Mouse (Mus musculus): Measurements from ENCODE around the gene Zfp110.
"Not testable (repeated sequence)": the region's sequence is repeated elsewhere in the genome, so short reads cannot be mapped to it uniquely, and the experiment has no call there.

Gene Zfp110

DNA sequence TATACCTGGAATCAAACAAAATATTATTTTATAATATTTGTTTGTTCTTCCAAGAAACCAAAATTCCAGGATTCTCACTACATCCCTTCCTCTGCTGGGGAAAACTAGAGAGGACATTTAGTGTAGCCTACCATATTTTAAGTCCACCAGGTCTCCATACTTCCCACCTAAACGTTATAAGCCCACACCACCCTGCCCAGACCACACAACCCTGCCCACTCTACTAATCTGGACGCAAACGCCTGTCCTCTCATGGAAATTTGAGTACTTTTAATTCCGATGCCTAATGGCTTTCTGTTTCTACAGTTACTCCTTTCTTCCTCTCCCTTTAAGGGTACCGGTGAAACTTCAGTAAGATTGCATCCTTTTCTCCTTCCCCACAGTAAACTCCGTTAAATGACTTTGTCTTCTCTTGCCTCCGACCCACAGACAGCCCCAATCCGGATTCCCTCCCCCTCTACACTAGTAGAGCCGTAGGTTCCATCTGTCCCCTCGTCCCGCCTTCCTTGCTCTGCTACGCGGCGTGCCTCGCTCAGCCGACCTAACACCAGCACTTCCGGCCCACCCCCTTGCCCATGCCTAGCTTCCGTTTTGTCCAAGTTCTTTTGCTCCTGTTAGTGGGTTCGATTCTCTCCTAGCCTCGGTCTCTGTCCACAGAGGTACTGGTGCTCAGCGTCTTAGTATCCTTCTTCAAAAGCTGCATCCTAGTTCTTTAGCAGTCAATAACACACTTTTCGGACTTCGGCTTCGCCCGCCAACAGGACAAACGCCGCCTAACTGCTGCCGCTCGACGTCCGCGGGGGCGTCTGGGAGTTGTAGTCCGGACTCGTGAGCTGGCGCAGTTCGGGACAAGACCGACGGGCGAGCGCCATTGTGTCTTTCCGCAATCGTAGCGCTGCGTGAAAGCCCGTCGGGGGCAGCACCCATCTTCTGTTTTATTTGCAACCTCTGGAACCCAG lies at the start of gene Zfp110:
Gene Zfp110, plus strand, starts transcription at position 600 of the 959 bp plus-strand sequence.
- peak; percentile 86 for DNase-seq (ENCODE audit: low spot score)

DNA sequence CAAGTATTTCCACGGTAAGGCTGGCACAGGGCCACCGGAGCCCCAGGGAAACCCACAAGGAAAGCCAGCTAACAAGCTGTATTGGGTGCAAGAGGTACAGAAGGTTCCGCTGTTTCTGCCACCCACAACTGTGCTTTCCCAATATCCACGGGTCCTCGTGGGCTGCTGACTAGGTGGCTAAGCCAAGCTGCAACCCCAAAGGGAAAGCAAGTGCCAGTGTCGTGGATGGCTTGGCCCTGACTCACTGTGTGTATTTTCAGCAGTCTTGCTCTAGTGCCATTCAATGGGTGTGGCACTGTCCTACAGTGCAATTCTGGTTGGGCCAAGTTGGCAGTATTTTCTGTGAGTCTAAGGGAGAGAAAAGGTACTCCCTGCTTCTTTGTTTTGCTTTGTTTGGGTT lies 47.2 kb upstream of the Zfp110 start:
- no peak for DNase-seq (ENCODE audit: low spot score)

DNA sequence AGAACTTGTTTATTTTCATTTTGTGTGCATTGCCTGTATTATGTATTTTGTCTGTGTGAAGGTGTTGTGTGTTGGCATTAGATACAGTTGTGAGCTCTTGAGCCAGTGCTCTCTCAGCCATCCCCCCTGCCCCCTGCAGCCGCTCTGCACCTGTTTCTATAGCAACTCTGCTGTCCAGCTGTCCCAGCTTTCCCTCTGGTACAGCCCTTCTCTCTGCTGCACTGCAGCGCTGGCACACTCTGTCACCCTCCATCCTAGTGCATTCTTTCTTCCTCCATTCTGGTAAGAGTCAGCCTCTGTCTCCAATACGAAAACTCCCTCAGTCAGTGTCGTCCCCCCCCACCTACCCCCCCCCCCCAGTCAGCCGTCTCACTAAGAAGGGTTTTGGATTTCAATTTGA lies 46.5 kb upstream of the Zfp110 start:
- DNase-seq (ENCODE audit: low spot score): peak; percentile 47

DNA sequence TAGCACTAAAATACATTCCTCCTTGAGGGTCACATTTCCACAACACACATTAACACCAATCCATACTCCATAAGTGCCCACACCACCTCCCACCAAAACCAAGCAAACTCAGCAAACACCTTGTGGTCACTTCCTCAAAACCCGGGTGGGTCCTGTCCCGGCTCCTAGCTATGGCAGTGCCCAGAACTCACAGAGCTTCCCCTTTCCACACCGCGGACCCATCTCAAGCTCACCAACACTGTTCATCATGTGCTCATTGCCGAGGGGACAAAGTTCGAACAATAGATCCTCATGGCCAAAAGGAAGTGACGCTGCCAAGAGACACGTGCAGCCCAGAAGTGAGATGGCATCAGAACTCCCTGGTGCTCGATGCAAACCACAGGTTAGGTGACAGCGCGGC lies 41.9 kb upstream of the Zfp110 start:
- DNase-seq (ENCODE audit: low spot score): not testable (repeated sequence)

DNA sequence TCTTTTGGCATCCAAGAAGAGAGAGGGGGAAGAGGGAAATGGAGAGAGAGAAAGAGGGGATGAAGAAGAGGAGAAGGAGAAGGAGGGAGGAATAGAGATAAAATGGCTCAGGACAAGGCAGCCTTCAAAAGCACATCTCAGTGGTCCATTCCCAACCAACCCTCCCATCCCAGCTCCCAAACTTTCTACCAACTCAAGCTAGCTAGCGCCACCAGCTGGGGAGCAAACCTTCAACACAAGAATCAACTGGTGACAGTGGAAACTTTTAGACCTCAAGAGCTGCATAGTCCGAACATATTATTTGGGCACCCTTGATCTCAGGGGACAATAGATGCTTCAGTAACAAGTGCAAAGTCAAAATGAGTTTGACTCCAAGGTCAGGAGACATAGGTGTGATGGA lies 36.6 kb upstream of the Zfp110 start:
- no peak for DNase-seq (ENCODE audit: low spot score)

DNA sequence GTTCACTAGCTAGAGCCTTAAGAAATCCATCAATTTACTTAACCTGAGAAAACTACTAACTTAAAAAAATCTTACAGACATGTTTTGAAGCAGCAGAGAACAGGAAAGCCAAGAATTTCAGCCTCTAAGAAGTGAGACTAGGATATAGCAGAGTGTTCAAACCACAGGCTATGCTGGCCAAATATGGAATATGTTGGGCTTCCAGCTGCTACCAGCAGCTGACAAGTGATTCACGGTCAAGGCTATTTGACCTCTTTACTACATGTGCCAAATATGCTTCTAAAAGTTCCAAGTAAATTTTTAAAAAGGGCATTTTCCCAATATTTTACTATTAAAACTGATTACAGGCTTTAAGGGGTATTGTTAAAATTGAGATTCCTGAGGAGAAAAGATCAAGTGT lies 35.0 kb upstream of the Zfp110 start:
- no peak for DNase-seq (ENCODE audit: low spot score)

DNA sequence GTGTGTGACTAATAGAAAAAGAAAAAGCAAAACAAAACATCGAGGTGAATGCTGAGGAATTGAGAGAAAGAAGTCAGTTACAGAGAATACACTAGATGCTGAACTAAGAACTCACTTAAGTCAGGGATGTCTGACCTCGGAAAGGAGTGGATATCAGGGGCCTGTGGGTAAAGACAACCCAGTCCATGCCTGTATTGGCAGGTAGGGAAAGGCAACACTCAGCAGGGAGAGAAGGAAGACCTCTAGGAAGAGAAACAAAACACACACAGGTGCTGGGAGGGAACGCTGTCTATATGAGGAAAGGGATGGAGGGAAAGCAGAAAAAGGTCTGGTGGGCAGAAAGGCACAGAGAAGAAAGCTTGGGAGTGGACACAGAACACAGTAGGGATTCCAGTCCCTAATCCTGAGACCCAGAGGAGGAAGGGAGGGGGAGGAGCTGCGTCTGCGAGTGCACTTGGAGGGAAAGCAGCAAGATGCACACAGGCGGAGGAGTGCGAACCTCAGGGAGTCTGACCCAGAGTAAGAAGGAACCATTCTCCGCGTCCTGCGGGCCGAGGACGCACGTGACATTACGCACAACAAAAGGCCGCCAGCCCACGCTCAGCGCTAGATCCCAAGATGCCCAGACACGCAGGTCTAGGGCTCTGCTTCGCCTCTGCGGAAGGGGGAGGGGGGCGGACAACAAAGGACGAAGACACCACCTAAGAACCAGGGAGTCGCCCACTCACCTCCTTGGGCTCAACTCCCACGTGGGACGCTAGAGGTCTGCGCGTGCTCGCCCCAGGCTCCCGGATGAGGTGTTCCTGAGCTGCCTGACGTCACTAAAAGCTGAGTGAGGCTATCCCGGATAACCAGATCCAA lies 31.5 kb upstream of the Zfp110 start, which contains the start of gene Zscan18:
Gene Zscan18, minus strand, starts transcription at position 770 of the 861 bp plus-strand sequence.
- DNase-seq (ENCODE audit: low spot score): peak; percentile 86

DNA sequence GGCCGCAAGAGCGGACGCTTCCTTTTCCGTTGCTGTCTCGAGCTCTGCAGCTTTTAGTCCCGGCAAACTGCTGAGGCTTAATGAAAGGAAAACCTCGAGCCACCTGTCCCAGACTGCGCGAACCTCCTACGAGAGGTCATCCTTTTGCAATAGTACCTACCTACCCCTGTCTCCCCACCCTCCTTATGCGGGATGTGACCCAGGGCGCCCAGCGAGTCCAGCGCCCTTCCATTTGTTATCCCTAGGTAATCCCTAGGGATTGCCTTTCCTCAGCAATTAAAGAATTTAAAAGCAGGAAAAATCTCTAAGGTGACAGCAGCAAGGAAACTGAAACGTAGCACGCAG lies 30.9 kb upstream of the Zfp110 start:
- no peak for DNase-seq (ENCODE audit: low spot score)

DNA sequence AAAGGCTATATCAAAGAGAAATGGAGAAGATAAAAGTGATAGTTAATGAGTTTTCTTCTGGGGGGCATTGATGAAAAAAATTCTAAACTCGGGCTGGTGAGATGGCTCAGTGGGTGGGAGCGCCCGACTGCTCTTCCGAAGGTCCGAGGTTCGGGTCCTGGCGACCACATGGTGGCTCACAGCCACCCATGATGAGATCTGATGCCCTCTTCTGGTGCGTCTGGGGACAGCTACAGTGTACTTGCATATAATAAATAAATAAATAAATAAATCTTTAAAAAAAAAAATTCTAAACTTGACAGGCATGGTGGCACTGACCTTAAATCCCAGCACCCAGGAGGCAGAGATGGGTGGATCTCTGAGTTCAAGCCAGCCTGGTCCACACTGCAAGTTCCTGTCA lies 19.0 kb upstream of the Zfp110 start:
- no peak for DNase-seq (ENCODE audit: low spot score)

DNA sequence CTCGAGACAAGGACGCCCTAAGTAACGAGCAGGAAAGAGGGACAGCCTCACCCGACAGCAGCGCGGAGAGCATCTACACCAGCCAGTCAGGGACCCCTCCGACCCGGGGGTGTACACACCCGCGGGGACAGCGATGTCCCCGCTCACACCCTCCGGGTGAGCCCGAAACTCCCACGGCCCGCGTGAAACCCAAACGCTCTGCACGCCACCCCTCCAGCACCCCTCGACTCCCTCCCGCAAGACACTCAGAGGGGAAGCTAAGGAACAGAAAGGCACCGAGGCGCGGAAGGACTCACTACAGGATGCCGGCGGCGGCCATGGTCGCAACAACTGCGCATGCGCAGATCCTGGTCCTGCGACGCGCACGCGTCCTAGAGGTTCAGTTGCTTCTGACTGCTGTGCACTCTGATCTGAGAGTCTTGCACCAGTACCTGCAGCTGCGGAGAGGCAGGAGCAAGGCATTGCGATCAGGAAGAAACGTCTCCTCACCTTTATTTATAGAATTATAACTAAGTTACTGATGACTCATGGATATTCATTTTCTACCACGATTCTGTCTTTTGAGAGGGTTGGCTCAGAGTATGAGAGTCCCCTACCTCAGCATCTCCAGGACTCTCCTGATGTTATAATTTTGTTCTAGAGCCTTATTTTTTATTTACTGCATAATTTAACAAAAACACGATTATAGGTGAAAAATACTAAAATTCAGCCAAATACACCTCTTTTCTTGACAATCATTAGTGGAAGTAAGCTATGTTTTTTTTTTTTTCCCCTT lies 15.9 kb upstream of the Zfp110 start, which contains the start of gene Zfp329:
Gene Zfp329, minus strand, starts transcription at position 338 of the 775 bp plus-strand sequence.
- DNase-seq (ENCODE audit: low spot score): peak; percentile 97

DNA sequence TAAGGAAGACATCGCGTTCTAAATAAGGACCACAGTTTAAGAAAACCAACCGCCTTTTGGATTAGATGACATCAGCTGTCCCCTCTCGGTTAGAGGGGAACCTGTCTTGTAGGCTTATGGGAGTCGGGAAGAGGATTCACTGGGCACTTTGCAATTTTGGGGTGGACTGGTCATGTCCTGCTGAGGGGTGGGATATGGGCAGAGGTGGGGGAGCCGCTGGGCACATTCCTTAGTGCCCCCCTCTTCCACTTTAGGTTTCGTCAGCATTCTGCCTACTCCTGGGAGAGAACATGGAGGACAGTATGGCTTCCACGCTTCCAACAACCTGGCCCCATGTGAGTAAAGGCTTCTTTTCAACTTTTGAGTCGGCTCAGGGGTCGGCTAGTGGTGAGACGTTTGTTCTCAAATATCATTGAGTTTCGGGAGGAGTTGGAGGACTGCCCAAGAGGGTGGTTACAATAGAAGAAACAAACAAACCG lies 671 bp downstream of the Zfp110 start:
- DNase-seq (ENCODE audit: low spot score): no peak

DNA sequence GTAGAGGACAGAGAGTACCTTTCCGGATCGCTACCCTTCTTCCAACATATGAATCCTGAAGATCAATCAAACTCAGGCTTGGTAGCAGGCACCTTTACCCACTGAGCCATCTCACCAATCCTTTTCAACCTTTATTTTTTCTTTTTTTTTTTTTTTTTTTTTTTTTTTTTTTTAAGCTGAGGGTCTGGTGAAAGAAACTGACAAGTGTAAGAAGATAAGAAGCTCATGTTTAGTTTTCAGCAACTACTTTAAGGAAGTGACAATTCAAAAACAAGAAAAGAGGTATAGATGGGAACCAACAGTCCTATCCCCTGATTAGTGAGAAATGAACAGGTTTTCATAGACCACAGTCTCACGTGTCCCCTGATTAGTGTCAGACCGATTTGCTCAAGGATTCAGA lies 1.2 kb downstream of the Zfp110 start:
- DNase-seq (ENCODE audit: low spot score): no peak

DNA sequence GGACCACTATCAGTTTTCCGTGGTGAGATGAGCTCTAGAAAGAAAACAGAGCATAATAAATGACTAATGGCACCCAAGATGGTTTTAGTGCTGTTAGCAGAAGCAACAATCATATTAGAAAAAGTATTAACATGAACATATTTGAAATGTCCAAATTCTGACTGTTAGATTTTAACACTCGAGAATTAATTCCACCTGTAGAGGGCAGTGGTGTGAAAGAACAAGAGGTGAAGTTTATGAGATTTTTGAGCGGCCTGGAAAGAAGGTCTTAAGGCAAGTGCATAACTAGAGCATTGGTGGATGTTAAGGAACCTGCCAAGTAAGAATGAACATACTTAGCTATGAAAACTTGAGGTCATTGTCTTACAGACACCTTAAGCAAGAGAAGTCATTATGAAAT lies 39.7 kb downstream of the Zfp110 start:
- DNase-seq (ENCODE audit: low spot score): peak; percentile 42

DNA sequence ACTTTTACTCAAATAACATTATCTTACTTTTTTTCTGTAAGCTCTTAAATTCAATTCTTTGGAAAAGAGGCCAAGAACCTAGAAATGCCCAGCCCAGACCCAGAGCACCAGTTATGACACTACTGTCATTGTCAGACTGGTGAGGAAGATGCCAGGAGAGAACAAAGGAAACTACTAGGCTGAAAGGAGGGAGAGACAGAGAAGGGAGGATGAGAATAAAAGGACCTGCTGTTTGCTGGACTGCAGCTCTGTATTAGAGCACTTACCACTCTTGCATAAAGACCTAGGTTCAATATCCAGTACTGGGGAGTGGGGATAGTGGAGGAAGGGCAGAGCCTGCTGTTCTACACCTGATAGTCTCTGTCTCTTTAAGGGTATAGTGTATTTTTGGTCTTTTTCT lies 45.5 kb downstream of the Zfp110 start:
- no peak for DNase-seq (ENCODE audit: low spot score)

DNA sequence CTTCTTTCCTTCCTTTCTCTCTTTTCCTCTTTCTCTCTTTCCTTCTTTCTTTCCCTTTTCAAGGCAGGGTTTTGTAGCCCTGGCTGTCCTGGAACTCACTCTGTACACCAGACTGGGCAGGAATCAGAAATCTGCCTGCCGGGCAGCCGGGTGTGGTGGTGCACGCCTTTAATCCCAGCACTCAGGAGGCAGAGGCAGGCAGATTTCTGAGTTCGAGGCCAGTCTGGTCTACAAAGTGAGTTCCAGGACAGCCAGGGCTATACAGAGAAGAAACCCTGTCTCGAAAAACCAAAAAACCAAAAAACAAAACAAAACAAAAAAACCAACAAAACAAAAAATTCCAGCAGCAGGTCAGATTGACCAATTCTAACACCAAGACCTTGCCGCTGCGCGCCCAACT lies 45.9 kb downstream of the Zfp110 start:
- DNase-seq (ENCODE audit: low spot score): not testable (repeated sequence)

DNA sequence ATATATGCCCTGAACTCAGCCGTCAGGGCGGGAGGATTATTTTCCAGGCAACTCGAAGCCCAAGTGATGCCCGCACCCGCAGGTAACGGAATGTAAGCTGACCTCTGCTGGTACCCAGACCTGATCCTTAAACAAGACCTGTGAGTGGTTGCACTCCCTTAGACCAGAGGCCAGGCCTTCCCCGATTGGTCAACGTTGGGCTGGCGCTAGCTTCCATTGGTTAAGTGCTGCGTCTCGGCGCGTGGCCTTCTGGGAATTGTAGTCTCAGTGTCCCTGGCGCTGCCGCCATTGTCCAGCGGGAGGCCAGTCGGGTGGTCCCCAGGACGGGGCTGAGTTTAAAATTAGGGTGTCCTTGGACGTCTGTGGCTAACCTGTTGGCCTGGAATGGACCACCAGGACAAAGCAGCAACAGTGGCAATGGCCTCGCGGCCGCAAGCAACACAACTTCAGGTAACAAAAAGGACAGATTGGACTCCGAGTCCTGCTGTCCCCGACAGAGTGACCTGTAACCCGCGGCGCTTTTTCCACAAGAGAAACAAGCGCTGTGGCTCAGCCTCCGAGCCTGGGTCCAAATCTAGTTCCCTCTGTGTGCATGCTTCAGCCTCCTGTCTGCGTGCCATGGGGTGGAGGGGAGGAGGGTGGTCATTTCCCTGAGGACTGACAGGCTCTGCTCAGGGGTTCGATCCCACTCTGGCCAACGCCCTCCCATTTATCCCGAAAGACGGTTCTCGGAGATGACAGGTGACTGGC lies 46.5 kb downstream of the Zfp110 start, which contains the start of gene Zfp128:
Gene Zfp128, plus strand, starts transcription at position 267 of the 750 bp plus-strand sequence.
- DNase-seq (ENCODE audit: low spot score): peak; percentile 97

DNA sequence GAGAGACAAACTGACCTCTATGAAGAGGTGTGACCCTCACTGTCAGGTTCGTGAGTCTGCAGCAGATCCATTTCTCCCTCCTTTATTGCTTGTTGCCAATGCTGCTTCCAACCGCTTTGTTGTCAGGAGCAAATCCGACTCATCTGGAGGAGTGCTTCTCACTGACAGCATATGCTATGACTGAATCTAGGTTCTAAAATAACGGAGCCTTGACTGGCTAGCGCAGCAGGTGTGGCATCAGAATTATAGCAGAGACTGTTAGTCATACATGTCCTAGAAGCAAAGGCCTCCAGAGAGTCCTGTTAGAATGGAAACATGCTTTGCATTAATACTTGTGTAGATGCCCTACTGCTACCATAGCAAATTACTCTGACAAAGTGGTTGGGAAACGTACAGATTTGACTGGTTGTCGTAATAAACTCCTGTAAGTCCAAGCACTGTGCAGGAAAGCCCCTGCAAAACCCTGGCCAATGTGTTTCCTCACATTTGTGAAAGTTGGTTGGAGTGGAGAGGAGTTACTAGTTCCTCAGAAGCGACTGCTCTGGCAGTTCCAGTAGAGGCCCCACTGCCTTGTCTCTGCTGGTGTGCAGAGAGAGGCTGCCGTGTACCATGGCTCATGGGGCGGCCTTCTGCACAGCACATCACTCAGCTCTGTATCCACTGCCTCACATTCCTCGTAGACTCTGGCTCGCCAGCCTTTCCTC lies 52.2 kb downstream of the Zfp110 start:
- DNase-seq (ENCODE audit: low spot score): no peak

DNA sequence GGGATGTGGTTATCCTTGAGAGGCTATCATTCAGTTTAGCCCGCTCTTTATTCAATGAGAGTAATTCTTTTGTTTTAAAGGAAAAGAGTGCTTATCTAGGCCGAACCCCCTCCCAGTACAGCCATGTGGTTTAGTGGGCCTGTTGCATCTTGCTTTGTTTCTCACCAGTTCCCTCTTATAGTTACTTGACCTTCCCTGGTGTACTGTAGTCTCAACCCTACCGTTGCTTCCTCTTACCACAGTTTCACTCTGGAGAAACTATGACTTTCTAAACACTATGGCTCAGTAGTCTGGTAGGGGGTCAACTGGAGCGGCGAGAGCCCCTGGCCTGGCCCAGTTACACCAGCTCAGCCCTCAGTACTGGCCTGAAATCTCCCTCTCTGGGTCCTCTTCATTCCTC lies 53.0 kb downstream of the Zfp110 start:
- DNase-seq (ENCODE audit: low spot score): no peak

DNA sequence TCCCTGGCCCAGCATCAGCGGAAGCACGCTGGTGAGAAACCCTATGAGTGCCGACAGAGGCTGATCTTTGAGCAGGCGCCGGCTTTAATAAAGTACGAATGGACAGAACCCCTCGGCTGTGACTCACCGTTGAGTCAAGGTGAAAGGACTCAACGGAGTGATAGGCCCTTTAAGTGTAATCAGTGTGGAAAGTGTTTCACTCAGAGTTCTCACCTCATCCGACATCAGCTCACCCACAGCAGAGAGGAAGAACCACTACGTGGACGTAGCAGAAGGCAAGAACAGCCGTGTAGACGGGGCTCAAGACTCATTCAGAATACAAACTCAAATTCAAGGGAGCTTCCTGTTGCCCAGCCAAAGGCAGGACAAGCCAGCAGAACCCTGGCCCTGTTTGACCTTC lies 56.4 kb downstream of the Zfp110 start:
- no peak for DNase-seq (ENCODE audit: low spot score)

DNA sequence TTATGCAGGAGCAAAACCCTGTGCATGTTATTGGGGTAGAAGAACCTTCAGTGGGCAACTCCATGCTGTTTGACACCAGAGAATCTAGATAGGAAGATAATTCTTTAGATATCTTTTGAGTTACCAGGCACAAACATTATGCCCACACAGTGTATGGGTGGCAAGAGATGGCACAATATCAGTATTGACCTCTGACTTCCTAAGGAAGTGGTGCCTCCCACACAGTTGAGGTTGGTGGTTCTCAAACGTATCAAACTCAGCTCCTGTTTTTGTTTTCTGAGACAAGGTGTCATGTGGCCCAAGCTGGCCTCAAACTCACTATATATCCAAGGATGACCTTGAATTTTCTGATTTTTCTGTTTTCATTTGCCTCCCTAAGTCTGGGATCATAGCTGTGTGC lies 56.8 kb downstream of the Zfp110 start:
- DNase-seq (ENCODE audit: low spot score): no peak
